Mouse (Mus musculus): ENCODE measurements around the gene ccdc198.
"Not testable (repeated sequence)": the region's sequence is repeated elsewhere in the genome, so short reads cannot be mapped to it uniquely, and the experiment has no call there.

DNA sequence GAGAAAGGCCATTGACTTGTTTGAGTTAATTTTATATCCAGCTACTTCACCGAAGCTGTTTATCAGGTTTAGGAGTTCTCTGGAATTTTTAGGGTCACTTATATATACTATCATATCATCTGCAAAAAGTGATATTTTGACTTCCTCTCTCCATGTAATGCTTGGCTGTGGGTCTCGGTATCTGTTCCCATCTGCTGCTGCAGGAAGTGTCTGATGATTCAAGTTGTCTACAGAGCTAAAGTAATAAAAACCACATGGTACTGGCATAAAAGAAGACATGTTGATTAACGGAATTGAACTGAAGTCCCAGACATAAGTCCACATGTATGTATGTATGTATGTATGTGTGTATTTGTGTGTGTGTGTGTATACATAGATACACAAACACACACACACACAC, 35.1 kb downstream of the ccdc198 start:
- TF ChIP-seq CTCF, EP300 (IDR thresholded peaks at IDR 0.05; ENCODE audit: low read depth): not testable (repeated sequence)

All from liver, postnatal 0 days (tissue).